Mouse (Mus musculus) ES-Bruce4 (cell line): ENCODE measurements around the gene Zfp518a.
A peak's percentile ranks its signal among the peaks of the same experiment; 100 is the strongest.

Experiments
- CTCF ChIP-seq: IDR thresholded peaks from one replicate; pipeline ENCODE4 v1.8.1; 2011; ENCODE audit warnings: low read depth, low read length
- EP300 ChIP-seq: IDR thresholded peaks from 2 replicates; pipeline ENCODE4 v1.6.1; 2011; ENCODE audit warnings: low read depth, low read length; ENCODE audit not compliant: insufficient read depth
- POLR2A ChIP-seq: IDR thresholded peaks from one replicate; pipeline ENCODE4 v1.8.1; 2011; ENCODE audit warnings: low read length; ENCODE audit not compliant: insufficient read depth

DNA sequence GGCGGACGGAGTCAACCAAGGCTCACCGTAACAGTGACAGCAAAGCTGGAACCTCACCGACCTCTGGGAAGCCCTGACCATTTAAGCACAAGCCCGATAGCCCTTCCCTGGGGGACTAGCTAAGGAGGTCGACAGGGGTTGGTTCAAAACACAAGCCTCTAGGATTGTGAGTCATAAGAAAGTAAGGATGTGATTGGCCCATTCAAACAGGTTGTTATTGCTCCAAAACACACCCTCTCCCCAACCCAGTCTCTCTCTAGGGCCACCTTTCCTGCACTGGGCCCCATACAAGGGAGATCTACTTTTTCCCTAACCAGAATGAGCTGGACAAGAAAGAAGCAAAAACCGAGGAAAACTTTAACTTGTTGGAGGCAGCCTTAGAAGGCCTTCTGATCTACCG is 40.9 kb downstream of the Zfp518a start:
- TF ChIP-seq CTCF = no peak
- peak; percentile 58 for TF ChIP-seq POLR2A
- 0 out of 2 replicates have a peak, but pooled peaks have one; percentile 30 for TF ChIP-seq EP300
